Mouse (Mus musculus) E14TG2a.4 (cell line): ENCODE results near the gene Cacna2d4.

Experiments
- H3K27me3 ChIP-seq: 2 replicates; pipeline ENCODE4 v1.6.1; 2014; ENCODE audit warnings: low read length, control low read depth; ENCODE audit not compliant: insufficient read depth
- H3K36me3 ChIP-seq: 2 replicates; pipeline ENCODE4 v1.6.1; 2014; ENCODE audit warnings: low read length, control low read depth; ENCODE audit not compliant: insufficient read depth
- H3K4me1 ChIP-seq: replicated peaks from 2 replicates; pipeline ENCODE4 v1.6.1; 2014; ENCODE audit warnings: low read depth, low read length, control low read depth
- H3K4me3 ChIP-seq: replicated peaks from 2 replicates; pipeline ENCODE4 v1.5.1; 2014; ENCODE audit warnings: mild to moderate bottlenecking, low read length
- H3K9me3 ChIP-seq: 2 replicates; pipeline ENCODE4 v1.6.1; 2014; ENCODE audit warnings: low read length, control low read depth
- CTCF ChIP-seq: conservative IDR thresholded peaks from 2 replicates; pipeline ENCODE4 v1.5.1; 2014; ENCODE audit warnings: low read length
- NANOG ChIP-seq: IDR thresholded peaks from 2 replicates; pipeline ENCODE4 v1.6.1; 2014; ENCODE audit warnings: borderline replicate concordance, low read length, mixed read lengths
- POU5F1 ChIP-seq: IDR thresholded peaks from 2 replicates; pipeline ENCODE4 v1.6.1; 2014; ENCODE audit warnings: low read length, borderline replicate concordance

The Cacna2d4 gene

GRCm38 (mm10) chr6:119215040-119215613 lies 21.2 kb upstream of the Cacna2d4 start:
- peak overlapping the region; percentile 41; the same call in 1 of the 2 replicates for H3K4me3 ChIP-seq
- peaks cover 21% of the 10 kb centered on the region for H3K9me3 ChIP-seq
- H3K4me1 ChIP-seq = peaks cover 8% of the 10 kb centered on the region
- peaks cover 27% of the 10 kb centered on the region for H3K36me3 ChIP-seq
- TF ChIP-seq POU5F1 (no peak), CTCF (no peak), NANOG (no peak)
- H3K27me3 ChIP-seq = no peaks in the 10 kb centered on the region

DNA sequence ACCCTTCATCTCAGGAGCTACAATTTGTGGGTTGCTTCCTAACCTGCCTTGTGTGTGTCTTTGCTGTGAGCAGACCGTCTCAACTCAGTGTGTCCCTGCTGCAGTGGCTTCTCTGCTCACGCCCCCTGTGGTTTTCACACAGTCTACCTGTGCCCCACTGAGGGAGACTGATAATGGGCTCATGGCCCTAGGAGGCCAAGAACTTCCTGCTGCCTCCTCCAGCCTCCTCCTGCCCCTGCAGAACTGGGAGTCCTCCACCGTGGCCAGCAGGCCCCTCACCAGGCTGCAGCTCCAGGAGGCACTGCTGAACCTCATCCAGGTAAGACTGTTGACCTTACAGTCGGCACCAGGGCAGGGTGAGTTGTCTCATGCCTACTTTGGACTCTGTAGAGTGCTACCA lies 18.7 kb upstream of the Cacna2d4 start:
- no peak overlapping the region for H3K4me3 ChIP-seq
- peaks cover 23% of the 10 kb centered on the region for H3K36me3 ChIP-seq
- H3K4me1 ChIP-seq = peaks cover 8% of the 10 kb centered on the region
- peaks cover 9% of the 10 kb centered on the region for H3K9me3 ChIP-seq
- TF ChIP-seq NANOG (no peak), CTCF (no peak), POU5F1 (no peak)
- H3K27me3 ChIP-seq = no peaks in the 10 kb centered on the region

GRCm38 (mm10) chr6:119218591-119218990 lies 17.7 kb upstream of the Cacna2d4 start:
- H3K4me3 ChIP-seq = no peak overlapping the region
- peaks cover 14% of the 10 kb centered on the region for H3K36me3 ChIP-seq
- TF ChIP-seq POU5F1 (no peak), NANOG (no peak), CTCF (no peak)
- no peaks in the 10 kb centered on the region for H3K27me3 ChIP-seq
- no peaks in the 10 kb centered on the region for H3K9me3 ChIP-seq
- H3K4me1 ChIP-seq = peaks cover 8% of the 10 kb centered on the region

DNA sequence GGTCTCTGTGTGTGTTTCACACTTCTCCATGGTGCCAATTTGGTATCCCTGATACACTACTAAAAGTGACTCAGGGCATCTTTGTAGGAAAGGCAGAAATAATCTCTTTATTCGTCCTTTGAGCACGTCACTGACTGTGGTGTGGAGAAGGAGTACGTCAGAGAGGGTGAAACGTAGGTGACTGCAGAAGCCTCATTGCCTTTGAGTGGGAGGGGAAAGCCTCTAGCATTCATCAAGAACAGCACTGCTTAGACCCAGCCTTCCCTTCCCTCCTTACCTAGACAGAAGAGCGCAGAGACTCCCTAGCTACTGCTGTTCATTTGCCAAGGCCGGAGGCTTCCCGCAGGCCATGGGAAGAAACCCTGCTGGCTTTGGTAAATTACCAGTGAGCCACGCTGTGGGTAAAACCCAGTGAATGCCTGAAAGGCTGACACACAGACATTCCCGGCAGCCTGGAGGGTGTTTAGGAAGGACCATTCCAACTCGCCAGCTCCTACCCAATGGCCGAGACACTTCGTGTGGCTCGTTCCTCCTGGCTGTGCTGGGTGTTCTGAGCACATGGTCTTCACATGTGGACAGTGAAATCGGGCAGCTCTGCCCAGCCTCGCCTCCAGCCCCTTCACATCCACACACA lies 17.0 kb upstream of the Cacna2d4 start:
- Histone ChIP-seq H3K4me1 (peaks cover 8% of the 10 kb centered on the region), H3K36me3 (0 out of 2 replicates have a peak, but pooled peaks cover 13% of the 10 kb centered on the region), H3K9me3 (no peaks in the 10 kb centered on the region), H3K27me3 (no peaks in the 10 kb centered on the region), H3K4me3 (no peak overlapping the region)
- TF ChIP-seq POU5F1 = no peak
- no peak for TF ChIP-seq NANOG
- TF ChIP-seq CTCF = no peak

- TF ChIP-seq CTCF (peak; percentile 91), POU5F1 (no peak)
Observed at GRCm38 (mm10) chr6:119220297-119220696, 16.0 kb upstream of the Cacna2d4 start.

GRCm38 (mm10) chr6:119224451-119225195 lies 11.7 kb upstream of the Cacna2d4 start:
- Histone ChIP-seq H3K36me3 (no peaks in the 10 kb centered on the region), H3K9me3 (no peaks in the 10 kb centered on the region), H3K4me3 (no peak overlapping the region), H3K4me1 (no peaks in the 10 kb centered on the region), H3K27me3 (no peaks in the 10 kb centered on the region; the same call in 1 of the 2 replicates)
- TF ChIP-seq POU5F1 (no peak), CTCF (no peak), NANOG (no peak)

More at GRCm38 (mm10) chr6:119220297-119220696, 16.0 kb upstream of the Cacna2d4 start:
- no peak overlapping the region for H3K4me3 ChIP-seq
- H3K9me3 ChIP-seq = no peaks in the 10 kb centered on the region
- H3K36me3 ChIP-seq = 0 out of 2 replicates have a peak, but pooled peaks cover 12% of the 10 kb centered on the region
- peaks cover 2% of the 10 kb centered on the region for H3K4me1 ChIP-seq
- H3K27me3 ChIP-seq = no peaks in the 10 kb centered on the region; the same call in 1 of the 2 replicates

DNA sequence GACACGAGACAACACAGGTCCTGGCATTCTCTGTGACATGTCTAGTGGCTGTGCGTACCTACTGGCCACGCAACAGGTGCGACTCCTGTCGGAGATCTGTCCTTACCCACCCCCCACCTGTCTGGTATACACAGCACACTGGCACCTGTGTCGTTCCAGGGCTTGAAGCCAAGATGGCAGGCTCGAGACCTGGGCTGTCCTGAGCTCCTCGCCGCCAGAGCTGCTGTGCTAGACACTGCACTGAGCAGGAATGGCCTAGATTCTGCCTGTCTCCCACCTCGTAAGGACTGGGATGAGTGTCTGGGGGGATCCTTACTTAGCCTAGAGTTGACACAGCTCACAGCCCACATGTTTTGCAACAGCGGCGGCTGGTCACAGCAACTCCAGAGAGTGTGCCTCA lies 11.1 kb upstream of the Cacna2d4 start:
- no peak for TF ChIP-seq POU5F1
- TF ChIP-seq CTCF = no peak
- TF ChIP-seq NANOG = no peak
- Histone ChIP-seq H3K9me3 (no peaks in the 10 kb centered on the region), H3K36me3 (no peaks in the 10 kb centered on the region), H3K27me3 (no peaks in the 10 kb centered on the region; the same call in 1 of the 2 replicates), H3K4me1 (no peaks in the 10 kb centered on the region), H3K4me3 (no peak overlapping the region)

- TF ChIP-seq CTCF = no peak
- no peak for TF ChIP-seq POU5F1
- TF ChIP-seq NANOG = no peak
- Histone ChIP-seq H3K4me3 (no peak overlapping the region), H3K36me3 (no peaks in the 10 kb centered on the region), H3K9me3 (no peaks in the 10 kb centered on the region), H3K4me1 (no peaks in the 10 kb centered on the region), H3K27me3 (no peaks in the 10 kb centered on the region; the same call in 1 of the 2 replicates)
Observed at GRCm38 (mm10) chr6:119225731-119226130, 10.6 kb upstream of the Cacna2d4 start.
